Mouse (Mus musculus) lung, postnatal 25 days (tissue): ENCODE measurements around the gene Mrpl46.
A peak's percentile ranks its signal among the peaks of the same experiment; 100 is the strongest.

ENCODE experiments used
- DNase-seq: peaks from one replicate; pipeline ENCODE4 v3.0.0; 2022; ENCODE audit warnings: low spot score

Mrpl46 gene

DNA sequence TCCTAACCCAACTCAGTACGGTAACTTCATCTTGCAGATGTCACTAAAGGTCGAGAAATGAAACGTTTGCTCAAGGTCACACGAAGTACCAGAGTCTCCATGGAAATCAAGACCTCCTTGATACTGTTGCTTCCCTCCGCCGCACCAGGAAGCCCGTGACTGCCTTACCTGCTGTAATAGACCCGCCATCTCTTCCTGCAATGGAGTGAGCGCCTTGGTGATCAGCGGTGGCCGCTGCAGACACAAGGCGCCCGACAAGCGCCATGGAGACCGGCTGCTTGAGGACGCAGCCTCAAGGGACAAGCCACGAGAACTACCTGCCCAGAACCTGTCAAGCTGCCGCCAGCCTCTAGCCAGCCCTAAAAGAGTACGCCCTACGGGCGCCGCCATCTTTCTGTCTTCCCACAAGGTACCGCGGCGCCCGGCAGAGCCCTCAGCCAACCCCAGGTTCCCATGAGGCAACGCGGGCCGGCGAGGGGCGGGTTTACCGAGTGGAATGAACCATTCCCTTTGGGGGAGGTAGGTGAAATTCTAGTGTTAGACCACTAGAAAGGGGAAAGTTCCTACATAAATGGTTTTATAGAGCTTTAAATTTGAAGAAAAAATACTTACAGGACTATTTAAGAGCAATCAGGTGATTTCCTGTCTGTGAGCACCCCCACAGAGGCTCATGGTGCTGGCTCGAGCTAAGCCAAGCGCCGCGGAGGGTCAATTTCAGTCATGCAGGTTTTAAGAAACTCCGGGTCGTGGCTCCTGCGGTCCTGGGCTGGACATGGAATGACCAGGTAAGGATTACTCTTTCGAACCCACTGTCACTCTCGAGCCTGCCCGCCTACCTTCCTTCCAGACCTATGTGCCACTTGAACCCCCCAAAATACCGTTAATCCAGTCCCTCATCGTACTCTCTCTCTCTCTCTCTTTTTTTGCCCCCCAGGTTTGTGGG lies at the start of gene Mrpl46, which contains the start of gene Mrps11:
Mrpl46 (minus strand) TSS at position 893 of the 943 bp plus-strand sequence.
Mrps11 (plus strand) TSS at position 481 of the 943 bp plus-strand sequence.
- peak; percentile 85 for DNase-seq

DNA sequence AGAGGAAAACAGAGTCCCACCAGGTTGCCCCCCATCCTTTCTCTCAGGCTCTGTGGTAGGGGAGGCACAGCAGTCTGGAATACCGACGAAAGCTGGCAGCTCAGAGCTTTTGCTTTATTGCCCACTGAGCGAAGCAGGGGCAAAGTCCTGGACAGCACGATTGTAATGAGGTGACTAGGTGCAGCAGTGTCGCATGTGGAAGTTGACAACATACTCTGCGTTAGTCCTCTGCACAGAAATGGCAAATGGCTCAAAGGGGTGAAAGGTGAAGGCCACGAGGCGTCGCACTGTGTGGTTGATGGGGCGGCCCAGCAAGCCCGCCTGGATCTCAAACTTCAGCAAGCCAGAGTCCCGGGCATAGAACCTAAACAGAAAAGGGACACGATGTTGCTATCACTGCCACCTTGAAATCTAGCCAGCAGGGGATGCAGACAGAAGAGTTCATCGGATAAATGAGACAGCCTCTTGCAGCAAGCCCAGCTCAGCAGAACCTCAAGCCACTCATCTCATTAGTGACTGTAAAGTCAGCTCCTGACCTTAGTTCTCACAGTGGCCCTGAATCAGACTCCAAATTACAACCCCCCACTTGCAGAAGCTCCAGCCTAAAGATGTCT lies 44.5 kb upstream of the Mrpl46 start:
- no peak for DNase-seq

DNA sequence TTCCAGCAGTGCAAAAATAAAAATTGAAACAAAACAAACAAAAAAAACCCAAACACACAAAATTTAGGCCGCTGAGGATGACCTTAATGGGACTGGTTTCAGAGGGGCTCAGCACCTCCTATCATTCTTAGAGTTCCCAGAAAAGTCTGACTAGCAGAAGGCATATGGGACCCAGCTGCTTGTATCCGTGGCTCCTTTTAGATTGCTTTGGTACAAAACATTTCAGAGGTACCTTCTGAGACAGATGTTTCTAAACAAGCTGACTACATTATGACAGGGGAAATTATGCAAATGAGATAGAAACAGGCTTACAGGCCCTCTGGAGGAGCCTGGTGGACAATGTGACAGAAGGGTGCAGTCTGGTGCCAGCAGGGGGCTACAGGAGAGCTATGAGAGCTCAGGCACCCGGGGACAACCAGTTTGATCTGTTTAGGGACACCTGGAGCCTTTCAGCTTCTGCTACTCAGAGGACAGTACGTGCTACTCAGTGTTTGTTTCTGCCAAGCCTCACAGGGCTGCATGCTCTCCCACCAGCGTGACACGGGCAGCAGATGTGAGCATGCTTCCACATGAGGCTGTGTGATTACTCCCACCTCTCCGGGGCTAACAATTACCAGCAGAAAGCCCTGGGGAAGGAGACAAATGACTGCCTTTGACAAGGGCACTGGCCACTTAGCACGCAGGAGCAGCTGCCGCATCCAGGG lies 43.5 kb upstream of the Mrpl46 start:
- no peak for DNase-seq

DNA sequence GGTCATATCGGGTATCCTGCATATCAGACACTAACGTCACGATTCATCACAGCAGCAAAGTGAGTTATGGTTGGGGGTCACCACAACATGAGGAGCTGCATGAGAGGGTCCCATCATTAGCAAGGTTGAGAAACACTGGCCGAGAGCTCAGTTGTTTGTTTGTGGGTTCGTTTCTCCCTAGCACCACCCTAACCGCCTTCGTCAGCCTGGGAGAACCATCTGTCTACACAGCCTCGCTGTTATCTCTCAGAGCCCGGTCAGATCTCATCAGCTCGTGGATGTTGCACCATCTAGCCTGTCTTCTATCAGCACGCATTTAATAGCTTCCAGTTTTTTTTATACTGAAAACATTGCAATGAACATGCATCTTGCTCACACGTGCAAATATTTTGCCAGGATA lies 35.0 kb upstream of the Mrpl46 start:
- DNase-seq = no peak

DNA sequence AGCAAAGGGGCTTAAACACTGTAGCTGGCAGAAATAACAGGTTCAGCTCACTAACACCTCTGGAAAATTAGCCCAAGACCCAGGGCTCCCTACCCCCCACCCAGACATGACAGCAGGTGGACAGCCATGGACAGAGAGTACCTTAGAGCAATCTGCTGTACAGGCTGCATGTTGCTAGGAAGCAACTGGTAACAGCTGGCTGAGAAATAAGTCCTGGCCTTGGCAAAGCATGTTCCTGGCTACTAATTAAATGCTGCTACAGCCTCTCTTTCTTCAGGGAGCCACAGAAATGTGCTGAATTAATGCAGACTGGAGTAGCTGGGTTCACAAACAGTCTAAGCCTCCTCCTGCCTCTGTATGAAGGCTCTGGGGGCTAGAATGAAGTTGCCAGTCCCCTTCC lies 31.4 kb upstream of the Mrpl46 start:
- no peak for DNase-seq

DNA sequence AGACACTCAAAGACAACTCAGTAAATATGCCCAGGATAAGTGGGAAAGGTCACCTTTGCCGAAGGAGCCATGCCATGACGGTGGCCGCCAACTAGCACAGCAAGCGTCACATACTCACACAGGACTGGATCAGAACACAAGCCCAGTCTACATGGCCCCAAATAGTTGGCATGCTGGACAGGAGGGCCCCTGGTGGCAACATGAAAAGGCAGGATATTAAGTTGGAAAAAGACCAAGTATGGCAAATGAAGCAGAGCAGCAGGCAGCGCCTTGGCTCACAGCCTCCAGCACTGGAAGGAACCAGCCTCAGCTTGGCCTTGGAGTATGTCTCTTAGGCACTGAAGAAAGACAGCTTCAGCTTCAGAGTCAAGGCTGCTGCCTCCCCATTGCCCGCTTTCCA lies 30.5 kb upstream of the Mrpl46 start:
- DNase-seq = no peak

DNA sequence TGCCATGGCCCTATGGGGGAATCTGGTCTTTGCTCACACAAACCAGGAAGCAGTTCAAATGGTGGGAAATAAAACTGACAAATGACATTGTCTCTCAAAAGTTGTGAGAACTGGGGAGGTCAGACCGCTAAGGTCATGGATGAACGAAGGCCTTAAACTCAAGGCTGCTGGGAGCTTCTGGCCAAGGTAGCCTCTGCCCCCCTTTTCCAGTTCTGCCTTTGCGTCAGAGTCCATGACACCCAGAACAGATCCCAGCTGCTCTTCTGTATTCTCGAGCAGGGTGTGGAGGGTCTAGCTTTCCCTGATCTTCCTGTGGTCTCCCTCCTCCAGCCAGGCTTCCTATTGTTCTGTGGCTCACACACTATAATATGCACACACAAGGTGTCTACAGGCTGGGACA lies 23.9 kb upstream of the Mrpl46 start:
- DNase-seq = no peak

DNA sequence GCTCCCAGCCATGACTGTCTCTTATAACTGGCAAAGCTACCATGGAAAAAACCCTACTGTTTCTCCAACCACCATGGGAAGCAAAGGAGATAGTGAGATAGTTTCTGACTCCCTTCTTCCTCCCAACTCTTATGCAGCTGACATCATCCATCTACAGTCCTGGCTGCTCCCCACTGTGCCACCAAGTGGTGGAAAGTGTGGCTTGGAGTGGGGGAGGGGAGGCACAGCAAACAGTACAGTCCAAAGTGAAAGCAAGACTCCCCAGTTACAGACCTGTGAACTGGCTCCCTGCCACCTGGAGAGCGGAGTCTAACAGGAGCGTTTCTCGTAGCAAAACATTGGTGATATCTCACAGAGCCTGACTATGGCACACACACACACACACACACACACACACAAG lies 20.5 kb upstream of the Mrpl46 start:
- DNase-seq = no peak

DNA sequence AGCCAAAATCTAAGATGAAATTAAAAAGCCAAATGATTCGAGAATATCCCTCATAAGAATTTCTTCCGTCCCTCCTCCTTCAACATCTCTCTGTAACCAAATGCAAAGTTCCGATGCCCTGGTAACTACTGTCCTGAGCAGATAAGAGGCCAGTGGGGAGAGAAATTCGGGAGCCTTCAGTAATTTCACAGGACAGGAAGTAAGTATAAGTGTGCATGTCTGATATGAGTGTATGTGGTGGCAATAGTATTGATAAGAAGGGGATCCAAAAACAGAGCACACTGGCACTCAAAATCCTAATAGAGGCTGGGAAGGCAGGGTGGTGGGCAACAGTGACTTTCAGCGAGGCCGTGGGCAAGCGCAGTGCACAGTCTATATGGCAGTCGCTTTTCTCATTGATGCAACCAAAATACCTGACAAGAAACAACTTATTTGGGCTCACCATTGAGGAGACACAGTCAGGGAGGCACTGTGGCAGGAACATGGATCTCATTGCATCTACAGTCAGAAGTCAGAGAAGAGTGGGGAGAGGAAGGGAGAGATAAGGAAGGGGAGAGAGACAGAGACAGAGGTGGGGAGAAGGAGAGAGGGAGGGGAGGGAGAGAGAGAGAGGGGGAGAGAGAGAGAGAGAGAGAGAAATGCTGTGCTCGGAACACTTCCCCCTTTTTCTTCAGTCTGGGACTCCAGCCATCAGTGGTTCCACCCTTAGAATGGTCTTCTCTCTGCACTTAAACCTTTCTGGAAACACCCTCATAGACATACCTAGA lies 16.6 kb upstream of the Mrpl46 start:
- no peak for DNase-seq

DNA sequence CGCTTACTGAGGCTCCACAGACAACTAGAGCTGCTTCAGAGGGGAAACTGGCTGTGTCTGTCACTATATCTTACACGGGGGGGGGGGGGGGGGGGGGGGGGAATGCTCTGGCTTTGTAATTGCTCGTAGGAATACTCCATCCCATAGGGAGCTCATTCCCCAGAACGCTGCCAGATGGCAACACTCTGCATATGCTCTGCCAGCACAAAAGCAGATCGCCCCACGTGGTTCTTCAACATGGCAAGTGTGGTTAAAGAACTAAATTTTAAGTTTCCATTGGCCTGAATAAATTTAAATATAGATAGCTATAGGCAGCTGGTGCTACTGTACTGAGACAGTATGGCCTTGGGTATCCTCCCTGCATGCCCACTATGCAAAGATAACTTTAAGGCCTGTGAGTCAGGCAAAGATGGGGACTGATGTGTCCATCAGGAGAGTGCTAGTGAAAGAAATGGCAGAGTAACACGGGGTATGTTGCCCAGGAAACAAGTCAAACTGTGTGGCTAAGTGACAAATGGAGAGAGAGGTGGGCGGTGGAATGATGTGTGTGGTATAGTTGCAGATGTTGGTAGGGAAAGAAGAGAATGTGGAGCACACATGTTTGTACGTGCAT lies 14.6 kb upstream of the Mrpl46 start:
- DNase-seq = no peak

DNA sequence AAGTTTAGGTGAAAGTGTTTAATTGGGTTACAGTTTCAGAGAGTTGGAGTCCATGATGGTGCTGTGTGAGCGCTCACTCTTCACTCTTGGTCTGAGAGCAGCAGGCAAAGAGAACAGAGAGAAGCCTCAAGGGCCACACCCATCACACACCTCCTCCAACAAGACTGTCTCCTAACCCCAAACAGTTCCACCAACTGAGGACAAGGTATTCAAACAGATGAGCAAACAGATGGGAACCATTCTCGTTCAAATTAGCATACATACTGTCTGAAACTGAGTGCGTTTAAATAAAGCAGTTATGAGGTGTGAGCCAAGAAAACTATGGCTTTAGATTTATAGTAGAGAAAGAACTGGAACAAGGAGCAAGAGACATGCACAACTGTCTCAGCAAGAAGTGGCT lies 13.3 kb upstream of the Mrpl46 start:
- no peak for DNase-seq

DNA sequence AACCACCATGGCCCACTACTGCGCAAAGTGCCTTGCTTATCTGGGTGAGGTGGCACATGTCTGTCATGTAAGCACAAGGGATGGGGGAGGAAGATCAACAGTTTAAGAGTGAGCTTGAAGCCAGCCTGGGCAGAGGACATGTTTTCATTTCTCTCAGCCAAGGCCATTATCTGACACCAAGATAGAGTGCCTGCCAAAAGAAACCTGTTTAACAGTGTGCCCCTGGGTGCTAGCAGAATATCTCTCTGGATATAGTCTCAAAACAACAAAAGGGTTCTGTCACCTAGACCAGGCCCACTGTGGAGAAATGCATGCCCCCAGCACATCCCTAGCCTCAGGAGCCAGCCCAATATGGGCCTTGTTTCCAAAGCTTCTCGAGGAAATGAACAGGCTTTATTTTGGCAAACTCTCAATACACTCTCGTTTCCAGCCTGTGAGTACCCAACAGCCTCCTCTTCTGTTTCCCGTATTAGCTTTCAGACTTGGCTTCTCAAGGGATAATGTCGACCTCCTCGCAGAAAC lies 11.3 kb upstream of the Mrpl46 start:
- DNase-seq = no peak

DNA sequence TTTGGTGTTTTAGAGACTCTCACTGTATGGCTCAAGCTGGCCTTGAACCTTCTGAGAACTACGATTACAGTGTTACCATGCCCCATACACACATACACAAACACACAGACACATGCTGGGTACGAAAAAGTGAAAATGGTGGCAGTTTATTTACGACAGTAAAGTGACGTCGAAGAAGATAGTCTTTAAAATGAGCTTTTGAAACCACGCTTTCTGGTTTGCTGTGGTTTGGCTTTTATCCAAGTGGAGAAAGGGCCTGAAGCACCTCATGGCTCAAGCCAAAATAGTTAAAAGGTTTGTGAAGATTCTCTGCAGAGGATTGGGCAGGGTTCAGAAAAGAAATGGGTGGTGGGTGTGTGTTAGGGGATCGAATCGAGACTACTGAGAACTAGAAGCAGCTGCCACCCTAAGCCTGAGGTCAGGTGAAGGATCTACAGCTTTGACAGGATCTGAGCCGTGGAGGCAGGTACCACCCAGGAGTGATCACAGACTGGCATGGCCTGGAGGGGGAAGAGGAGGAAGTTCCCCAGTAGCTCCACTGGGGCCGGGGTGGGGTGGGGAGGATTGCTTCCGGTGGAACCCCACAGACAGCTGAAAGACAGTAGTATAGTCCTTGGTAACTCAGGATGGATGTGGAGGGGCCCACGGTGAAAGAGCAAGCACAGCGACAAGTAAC lies 10.7 kb upstream of the Mrpl46 start:
- no peak for DNase-seq

DNA sequence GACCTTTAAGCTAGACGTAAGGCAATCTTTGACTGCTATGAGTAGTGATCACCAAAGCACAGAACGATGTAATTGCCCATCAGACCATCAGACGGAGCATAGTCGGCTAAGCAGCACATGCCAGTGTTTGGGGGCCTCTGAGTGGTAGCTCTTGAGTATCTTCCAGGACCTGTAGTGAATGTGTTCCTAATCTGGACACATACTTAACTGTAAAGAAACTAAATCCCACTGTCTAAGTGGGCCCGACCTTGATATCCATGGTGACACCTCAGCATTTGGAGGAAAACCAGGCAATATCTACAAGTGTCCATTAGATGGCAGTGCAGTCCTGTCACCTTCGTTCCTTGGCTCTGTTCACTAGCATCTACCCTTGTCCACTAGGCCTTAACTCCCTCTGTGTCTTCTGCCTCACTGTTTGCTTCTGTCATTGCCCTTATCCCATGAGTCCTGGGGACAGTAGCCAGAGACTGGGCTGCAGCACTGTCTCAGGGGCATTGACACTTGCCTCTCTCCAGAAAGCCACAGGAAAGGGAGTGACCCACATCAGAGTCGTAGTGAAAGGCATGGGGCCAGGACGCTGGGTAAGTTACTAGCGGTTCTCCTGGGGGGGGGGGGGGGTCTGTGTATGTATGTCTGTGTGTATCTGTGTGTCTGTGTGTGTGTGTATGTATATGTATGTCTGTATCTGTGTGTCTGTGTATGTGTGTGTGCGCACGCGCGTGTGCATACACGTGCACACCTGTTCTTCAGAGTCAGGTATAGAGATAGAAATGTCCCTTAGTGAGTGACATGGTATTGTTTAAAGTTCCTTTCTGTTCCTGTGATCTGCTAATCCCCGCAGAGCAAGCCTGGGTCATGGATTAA lies 8.3 kb upstream of the Mrpl46 start:
- DNase-seq = peak; percentile 50

DNA sequence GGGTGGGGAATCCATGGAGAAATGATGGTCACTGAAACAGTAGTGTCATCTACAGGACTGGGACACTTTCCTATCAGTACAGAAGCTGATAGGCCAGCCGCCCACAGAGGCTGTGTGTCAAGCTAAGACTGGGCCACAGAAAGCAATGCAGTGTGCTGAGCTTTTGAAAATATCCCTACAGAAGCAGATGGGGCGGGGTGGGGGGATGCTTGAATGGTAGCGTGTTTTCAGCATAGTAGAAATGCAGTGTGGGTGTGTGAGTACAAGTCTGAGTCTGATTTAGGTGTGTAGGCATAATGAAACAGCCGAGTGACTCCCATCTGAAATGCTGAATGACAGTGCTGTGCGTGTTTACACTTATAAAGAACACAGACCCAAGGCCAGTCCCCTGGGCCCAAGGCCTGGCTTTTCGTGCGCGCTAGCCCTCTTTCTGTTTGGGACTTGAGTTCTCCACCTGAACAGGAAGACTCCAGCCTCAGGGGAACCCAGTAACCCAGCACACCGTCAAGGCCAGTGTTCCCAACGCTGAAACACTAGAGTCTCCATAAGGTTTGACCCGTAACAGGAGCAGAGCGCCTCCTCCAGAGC lies 4.6 kb upstream of the Mrpl46 start:
- no peak for DNase-seq

DNA sequence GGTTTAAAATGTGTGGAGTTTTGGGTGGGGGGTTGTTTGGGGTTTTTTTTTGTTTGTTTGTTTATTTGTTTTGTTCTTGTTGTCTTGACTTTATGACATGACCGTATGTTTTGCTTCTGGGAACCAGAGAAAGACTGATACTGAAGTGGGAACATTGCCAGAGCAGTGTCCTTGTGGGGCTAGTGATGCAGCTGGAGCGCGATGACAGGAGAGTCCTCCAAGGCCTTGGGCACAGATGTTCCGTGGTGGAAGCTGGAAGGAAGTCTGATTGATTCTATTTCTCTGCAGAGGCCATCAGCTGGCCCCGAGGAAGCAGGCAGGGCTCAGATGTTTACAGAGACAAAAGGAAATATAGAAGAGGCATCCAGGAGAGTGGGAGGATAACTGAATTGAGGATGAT lies 2.6 kb upstream of the Mrpl46 start:
- DNase-seq = no peak

DNA sequence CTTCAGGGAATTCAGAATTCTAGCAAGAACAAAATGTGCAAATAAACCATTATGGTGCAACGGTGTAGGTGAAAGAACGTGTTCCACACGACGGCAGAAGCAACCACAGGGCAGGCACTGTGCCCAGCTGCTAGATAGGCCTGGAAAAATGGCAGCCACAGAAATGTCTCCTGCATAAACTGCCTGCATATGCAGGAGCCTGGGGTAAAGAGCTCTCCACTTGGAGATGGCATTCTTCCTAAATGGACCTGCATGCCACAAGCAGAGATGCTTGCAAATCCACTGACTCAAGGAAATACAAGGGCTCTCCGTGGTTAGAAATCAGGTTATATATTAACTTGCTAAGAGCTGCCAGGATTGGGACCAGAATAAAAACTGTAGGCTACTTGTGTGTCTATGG lies 4.6 kb downstream of the Mrpl46 start:
- peak; percentile 9 for DNase-seq

DNA sequence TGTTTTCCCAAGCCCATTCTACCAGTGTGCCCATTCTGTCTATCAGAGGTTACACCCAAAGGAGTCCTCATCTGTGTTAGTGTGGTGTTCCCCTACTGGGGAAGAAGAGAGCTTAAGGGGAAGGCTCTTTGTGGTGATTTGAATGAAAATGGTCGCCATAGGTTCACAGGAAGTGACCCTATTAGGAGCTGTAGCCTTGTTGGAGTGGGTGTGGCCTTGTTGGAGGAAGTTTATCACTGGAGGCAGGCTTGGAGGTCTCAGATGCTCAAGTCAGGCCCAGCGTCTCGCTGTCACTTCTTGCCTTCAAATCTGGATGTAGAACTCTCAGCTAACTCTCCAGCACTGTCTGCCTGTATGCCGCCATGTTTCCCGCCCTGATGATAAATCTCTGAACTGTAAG lies 12.4 kb downstream of the Mrpl46 start:
- DNase-seq = no peak

DNA sequence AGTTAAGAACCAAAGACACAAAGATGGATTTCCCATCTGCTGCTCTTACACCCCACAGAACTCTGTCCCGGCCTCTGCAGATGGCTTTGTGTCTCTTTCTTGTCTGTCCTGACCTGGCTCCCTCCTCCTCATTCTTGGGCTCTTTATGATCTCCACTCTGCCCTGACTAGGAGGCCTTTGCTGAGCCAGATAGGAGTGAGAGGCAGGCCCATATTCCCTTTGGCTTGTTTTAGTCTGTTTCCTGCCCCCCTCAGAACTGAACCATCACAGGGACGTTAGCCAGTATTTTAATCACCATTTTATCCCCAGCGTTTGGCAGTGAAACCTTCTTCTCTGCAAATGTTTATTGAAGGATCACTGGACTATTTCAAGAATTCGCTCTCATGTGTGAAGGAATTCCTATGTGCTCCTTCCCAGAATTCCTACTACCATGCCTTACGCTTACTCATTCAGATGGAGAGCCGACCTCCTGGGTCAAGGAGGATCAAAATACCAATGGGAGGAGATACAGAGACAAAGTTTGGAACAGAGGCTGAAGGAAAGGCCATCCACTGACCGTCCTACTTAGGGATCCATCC lies 14.2 kb downstream of the Mrpl46 start:
- DNase-seq = peak; percentile 25
